Mouse (Mus musculus): ENCODE data around the gene Gm10717. TPM values are rescaled to one million over a fixed set of nuclear protein-coding genes. Genes with fewer than 3 reads are reported as not detected.
"Not testable (repeated sequence)": the region's sequence is repeated elsewhere in the genome, so short reads cannot be mapped to it uniquely, and the experiment has no call there.

Gene Gm10717
- total RNA-seq (2021): 1 to 10 TPM in 1 of 2 experiments, not detected in 1; 1.2 TPM
- long read RNA-seq, experiment 1: 0 reads
- long read RNA-seq, experiment 2: 0 reads

DNA sequence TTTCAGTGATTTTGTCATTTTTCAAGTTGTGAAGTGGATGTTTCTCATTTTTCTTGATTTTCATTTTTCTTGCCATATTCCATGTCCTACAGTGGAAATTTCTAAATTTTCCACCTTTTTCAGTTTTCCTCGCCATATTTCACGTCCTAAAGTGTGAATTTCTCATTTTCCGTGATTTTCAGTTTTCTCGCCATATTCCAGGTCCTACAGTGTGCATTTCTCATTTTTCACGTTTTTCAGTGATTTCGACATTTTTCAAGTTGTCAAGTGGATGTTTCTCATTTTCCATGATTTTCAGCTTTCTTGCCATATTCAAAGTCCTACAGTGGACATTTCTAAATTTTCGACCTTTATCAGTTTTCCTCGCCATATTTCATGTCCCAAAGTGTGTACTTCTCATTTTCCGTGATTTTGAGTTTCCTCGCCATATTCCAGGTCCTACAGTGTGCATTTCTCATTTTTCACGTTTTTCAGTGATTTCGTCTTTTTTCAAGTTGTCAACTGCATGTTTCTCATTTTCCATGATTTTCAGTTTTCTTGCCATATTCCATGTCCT is at the start of gene Gm10717:
Gene Gm10717, plus strand, starts transcription at position 506 of the 556 bp plus-strand sequence.
- DNase-seq (ENCODE audit: low spot score in 2 of 2): peak; percentile 23 to 40

GRCm38 (mm10) chr9:3000445-3000972 is 24.7 kb upstream of the Gm10717 start, which contains the start of gene Gm10722:
TSS of gene Gm10722 (plus strand) at chr9:3000922.
- peak in 1 of 2 experiments; percentile 7 for DNase-seq (ENCODE audit: low spot score in 2 of 2)

- DNase-seq (ENCODE audit: low spot score in 2 of 2): peak in 1 of 2 experiments; percentile 6
Observed at GRCm38 (mm10) chr9:3001006-3001405, 24.2 kb upstream of the Gm10717 start.

DNA sequence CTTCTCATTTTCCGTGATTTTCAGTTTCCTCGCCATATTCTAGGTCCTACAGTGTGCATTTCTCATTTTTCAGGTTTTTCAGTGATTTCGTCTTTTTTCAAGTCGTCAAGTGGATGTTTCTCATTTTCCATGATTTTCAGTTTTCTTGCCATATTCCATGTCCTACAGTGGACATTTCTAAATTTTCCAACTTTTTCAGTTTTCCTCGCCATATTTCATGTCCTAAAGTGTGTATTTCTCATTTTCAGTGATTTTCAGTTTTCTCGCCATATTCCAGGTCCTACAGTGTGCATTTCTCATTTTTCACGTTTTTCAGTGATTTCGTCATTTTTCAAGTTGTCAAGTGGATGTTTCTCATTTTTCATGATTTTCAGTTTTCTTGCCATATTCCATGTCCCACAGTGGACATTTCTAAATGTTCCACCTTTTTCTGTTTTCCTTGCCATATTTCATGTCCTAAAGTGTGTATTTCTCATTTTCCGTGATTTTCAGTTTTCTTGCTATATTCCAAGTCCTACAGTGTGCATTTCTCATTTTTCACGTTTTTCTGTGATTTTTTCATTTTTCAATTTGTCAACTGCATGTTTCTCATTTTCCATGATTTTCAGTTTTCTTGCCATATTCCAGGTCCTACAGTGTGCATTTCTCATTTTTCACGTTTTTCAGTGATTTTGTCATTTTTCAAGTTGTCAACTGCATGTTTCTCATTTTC is 23.1 kb upstream of the Gm10717 start:
- peak; percentile 88 to 100 for DNase-seq (ENCODE audit: low spot score in 2 of 2)

DNA sequence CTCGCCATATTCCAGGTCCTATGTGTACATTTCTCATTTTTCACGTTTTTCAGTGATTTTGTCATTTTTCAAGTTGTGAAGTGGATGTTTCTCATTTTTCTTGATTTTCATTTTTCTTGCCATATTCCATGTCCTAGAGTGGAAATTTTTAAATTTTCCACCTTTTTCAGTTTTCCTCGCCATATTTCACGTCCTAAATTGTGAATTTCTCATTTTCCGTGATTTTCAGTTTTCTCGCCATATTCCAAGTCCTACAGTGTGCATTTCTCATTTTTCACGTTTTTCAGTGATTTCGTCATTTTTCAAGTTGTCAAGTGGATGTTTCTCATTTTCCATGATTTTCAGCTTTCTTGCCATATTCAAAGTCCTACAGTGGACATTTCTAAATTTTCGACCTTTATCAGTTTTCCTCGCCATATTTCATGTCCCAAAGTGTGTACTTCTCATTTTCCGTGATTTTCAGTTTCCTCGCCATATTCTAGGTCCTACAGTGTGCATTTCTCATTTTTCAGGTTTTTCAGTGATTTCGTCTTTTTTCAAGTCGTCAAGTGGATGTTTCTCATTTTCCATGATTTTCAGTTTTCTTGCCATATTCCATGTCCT is 22.3 kb upstream of the Gm10717 start, which contains the start of gene Gm11168:
Gene Gm11168, plus strand, starts transcription at position 553 of the 603 bp plus-strand sequence.
- DNase-seq (ENCODE audit: low spot score in 2 of 2): not testable (repeated sequence)

- not testable (repeated sequence) for DNase-seq (ENCODE audit: low spot score in 2 of 2)
Observed at GRCm38 (mm10) chr9:3006179-3006578, 19.0 kb upstream of the Gm10717 start.

- peak; percentile 82 to 96 for DNase-seq (ENCODE audit: low spot score in 2 of 2)
Observed at GRCm38 (mm10) chr9:3006636-3007035, 18.6 kb upstream of the Gm10717 start.

GRCm38 (mm10) chr9:3007272-3007671 is 17.9 kb upstream of the Gm10717 start:
- DNase-seq (ENCODE audit: low spot score in 2 of 2): not testable (repeated sequence)

GRCm38 (mm10) chr9:3009331-3009730 is 15.9 kb upstream of the Gm10717 start:
- DNase-seq (ENCODE audit: low spot score in 2 of 2): not testable (repeated sequence)

- DNase-seq (ENCODE audit: low spot score in 2 of 2): not testable (repeated sequence)
Observed at GRCm38 (mm10) chr9:3012054-3012621, 13.1 kb upstream of the Gm10717 start.

DNA sequence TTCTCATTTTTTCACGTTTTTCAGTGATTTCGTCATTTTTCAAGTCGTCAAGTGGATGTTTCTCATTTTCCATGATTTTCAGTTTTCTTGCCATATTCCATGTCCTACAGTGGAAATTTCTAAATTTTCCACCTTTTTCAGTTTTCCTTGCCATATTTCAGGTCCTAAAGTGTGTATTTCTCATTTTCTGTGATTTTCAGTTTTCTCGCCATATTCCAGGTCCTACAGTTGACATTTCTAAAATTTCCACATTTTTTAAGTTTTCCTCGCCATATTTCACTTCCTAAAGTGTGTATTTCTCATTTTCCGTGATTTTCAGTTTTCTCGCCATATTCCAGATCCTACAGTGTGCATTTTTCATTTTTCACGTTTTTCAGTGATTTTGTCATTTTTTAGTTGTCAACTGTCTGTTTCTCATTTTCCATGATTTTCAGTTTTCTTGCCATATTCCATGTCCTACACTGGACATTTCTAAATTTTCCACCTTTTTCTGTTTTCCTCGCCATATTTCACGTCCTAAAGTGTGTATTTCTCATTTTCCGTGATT is 12.4 kb upstream of the Gm10717 start, which contains the start of gene Gm10721:
Gene Gm10721, plus strand, starts transcription at position 408 of the 547 bp plus-strand sequence.
- not testable (repeated sequence) for DNase-seq (ENCODE audit: low spot score in 2 of 2)

DNA sequence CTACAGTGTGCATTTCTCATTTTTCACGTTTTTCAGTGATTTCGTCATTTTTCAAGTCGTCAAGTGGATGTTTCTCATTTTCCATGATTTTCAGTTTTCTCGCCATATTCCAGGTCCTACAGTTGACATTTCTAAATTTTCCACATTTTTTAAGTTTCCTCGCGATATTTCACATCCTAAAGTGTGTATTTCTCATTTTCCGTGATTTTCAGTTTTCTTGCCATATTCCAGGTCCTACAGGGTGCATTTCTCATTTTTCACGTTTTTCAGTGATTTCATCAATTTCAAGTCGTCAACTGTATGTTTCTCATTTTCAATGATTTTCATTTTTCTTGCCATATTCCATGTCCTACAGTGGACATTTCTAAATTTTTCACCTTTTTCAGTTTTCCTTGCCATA is 9.9 kb upstream of the Gm10717 start, which contains the start of gene Gm10720:
Gene Gm10720, plus strand, starts transcription at position 301 of the 400 bp plus-strand sequence.
- not testable (repeated sequence) for DNase-seq (ENCODE audit: low spot score in 2 of 2)

DNA sequence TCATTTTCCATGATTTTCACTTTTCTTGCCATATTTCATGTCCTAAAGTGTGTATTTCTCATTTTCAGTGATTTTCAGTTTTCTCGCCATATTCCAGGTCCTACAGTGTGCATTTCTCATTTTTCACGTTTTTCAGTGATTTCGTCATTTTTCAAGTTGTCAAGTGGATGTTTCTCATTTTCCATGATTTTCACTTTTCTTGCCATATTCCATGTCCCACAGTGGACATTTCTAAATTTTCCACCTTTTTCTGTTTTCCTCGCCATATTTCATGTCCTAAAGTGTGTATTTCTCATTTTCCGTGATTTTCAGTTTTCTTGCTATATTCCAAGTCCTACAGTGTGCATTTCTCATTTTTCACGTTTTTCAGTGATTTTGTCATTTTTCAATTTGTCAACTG is 9.3 kb upstream of the Gm10717 start:
- DNase-seq (ENCODE audit: low spot score in 2 of 2): not testable (repeated sequence)

DNA sequence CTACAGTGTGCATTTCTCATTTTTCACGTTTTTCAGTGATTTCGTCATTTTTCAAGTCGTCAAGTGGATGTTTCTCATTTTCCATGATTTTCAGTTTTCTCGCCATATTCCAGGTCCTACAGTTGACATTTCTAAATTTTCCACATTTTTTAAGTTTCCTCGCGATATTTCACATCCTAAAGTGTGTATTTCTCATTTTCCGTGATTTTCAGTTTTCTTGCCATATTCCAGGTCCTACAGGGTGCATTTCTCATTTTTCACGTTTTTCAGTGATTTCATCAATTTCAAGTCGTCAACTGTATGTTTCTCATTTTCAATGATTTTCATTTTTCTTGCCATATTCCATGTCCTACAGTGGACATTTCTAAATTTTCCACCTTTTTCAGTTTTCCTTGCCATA is 8.1 kb upstream of the Gm10717 start, which contains the start of gene Gm10719:
Gene Gm10719, plus strand, starts transcription at position 301 of the 400 bp plus-strand sequence.
- DNase-seq (ENCODE audit: low spot score in 2 of 2): not testable (repeated sequence)

GRCm38 (mm10) chr9:3018944-3019343 is 6.3 kb upstream of the Gm10717 start:
- DNase-seq (ENCODE audit: low spot score in 2 of 2): not testable (repeated sequence)

DNA sequence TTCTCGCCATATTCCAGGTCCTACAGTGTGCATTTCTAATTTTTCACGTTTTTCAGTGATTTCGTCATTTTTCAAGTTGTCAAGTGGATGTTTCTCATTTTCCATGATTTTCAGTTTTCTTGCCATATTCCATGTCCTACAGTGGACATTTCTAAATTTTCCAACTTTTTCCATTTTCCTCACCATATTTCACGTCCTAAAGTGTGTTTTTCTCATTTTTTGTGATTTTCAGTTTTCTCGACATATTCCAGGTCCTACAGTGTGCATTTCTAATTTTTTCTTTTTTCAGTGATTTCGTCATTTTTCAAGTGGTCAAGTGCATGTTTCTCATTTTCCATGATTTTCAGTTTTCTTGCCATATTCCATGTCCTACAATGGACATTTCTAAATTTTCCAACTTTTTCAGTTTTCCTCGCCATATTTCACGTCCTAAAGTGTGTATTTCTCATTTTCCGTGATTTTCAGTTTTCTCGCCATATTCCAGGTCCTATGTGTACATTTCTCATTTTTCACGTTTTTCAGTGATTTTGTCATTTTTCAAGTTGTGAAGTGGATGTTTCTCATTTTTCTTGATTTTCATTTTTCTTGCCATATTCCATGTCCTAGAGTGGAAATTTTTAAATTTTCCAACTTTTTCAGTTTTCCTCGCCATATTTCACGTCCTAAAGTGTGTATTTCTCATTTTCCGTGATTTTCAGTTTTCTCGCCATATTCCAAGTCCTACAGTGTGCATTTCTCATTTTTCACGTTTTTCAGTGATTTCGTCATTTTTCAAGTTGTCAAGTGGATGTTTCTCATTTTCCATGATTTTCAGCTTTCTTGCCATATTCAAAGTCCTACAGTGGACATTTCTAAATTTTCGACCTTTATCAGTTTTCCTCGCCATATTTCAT is 5.1 kb upstream of the Gm10717 start:
- peak; percentile 28 to 58 for DNase-seq (ENCODE audit: low spot score in 2 of 2)

- peak; percentile 46 to 80 for DNase-seq (ENCODE audit: low spot score in 2 of 2)
Observed at GRCm38 (mm10) chr9:3022316-3023008, 2.8 kb upstream of the Gm10717 start.

DNA sequence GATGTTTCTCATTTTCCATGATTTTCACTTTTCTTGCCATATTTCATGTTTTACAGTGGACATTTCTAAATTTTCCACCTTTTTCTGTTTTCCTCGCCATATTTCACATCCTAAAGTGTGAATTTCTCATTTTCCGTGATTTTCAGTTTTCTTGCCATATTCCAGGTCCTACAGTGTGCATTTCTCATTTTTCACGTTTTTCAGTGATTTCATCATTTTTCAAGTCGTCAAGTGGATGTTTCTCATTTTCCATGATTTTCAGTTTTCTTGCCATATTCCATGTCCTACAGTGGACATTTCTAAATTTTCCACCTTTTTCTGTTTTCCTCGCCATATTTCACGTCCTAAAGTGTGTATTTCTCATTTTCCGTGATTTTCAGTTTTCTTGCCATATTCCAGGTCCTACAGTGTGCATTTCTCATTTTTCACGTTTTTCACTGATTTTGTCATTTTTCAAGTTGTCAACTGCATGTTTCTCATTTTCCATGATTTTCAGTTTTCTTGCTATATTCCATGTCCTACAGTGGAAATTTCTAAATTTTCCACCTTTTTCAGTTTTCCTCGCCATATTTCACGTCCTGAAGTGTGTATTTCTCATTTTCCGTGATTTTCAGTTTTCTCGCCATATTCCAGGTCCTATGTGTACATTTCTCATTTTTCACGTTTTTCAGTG is 1.8 kb upstream of the Gm10717 start, which contains the start of gene Gm10718:
Gene Gm10718, plus strand, starts transcription at position 236 of the 673 bp plus-strand sequence.
- DNase-seq (ENCODE audit: low spot score in 2 of 2): peak in 1 of 2 experiments; percentile 4

Measured in adrenal gland, adult 18-20 months (tissue).